Mouse (Mus musculus): ENCODE measurements around the gene Rnf10. TPM values are rescaled to one million over a fixed set of nuclear protein-coding genes. Genes with fewer than 3 reads are reported as not detected.

The Rnf10 gene
- total and polyA plus RNA-seq, 2 experiments from 2014 or later = 103 to 158 TPM

GRCm38 (mm10) chr5:115231552-115232120, 41.1 kb downstream of the Rnf10 start:
- Histone ChIP-seq H3K36me3 (ENCODE audit: insufficient read depth, low read length) (no peaks in the 10 kb centered on the region), H3K27me3 (ENCODE audit: insufficient read depth, low read length) (peaks cover 3% of the 10 kb centered on the region; the same call in 1 of the 2 replicates), H3K4me3 (ENCODE audit: low read depth, low read length) (no peak overlapping the region), H3K4me2 (ENCODE audit: low read depth, low read length, poor library complexity, severe bottlenecking) (no peak overlapping the region; the same call in 1 of the 2 replicates), H3K9ac (replicated peaks; ENCODE audit: low read length, poor library complexity, severe bottlenecking) (no peak overlapping the region), H3K4me1 (ENCODE audit: insufficient read depth, low read length) (0 out of 2 replicates have a peak, but pooled peaks cover 3% of the 10 kb centered on the region), H3K27ac (ENCODE audit: low read depth, low read length) (no peak overlapping the region), H3K9me3 (ENCODE audit: low read length) (no peaks in the 10 kb centered on the region)
- WGBS = 27% methylated on average over 16 of the region's 16 CpGs
- ATAC-seq (ENCODE audit: low FRiP score) (no peak), DNase-seq (ENCODE audit: low spot score) (no peak)
- peak; percentile 32; the same call in 1 of the 2 replicates for TF ChIP-seq CTCF (IDR thresholded peaks at IDR 0.05)

DNA sequence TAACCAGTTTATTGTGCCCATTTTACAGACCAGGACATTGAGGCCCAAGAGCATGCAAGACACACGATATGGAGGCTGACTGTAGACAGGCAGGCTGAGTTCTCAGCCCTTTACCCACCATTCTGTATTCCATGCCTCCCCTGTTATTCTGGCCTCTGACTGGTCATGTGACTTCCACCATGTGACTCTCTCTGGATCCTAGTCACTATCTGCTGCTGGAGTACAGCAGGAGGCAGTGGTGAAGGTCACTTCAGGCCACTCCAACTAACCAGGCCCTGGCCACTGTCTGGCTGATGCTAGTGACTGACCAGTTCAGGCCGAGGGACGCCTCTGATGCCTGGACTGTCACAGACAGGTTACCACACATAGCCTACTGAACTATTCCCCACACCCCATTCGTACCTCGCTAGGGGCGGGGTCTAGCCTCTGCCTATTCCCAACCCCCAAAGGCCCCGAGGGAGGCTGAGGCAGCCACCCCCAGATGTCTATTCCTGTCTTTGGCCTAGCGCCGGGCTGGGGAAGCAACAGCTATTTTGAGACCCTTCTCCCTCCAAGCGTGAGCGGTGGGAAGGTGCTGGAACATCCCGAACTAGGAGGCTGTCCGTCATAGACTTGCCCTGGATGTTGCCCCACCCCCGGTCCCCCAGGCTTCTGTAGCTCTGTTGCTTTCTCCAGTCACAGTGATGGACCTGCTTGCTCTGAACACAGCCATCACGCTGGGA, 41.7 kb downstream of the Rnf10 start:
- no peak for ATAC-seq (ENCODE audit: low FRiP score)
- Histone ChIP-seq H3K36me3 (ENCODE audit: insufficient read depth, low read length) (no peaks in the 10 kb centered on the region), H3K27ac (ENCODE audit: low read depth, low read length) (no peak overlapping the region), H3K9ac (replicated peaks; ENCODE audit: low read length, poor library complexity, severe bottlenecking) (no peak overlapping the region), H3K9me3 (ENCODE audit: low read length) (no peaks in the 10 kb centered on the region), H3K4me2 (ENCODE audit: low read depth, low read length, poor library complexity, severe bottlenecking) (no peak overlapping the region), H3K27me3 (ENCODE audit: insufficient read depth, low read length) (peaks cover 3% of the 10 kb centered on the region; the same call in 1 of the 2 replicates), H3K4me3 (ENCODE audit: low read depth, low read length) (no peak overlapping the region), H3K4me1 (ENCODE audit: insufficient read depth, low read length) (0 out of 2 replicates have a peak, but pooled peaks cover 3% of the 10 kb centered on the region)
- WGBS = 55% methylated on average over 15 of the region's 15 CpGs
- TF ChIP-seq CTCF (IDR thresholded peaks at IDR 0.05) = no peak
- DNase-seq (ENCODE audit: low spot score) = no peak

DNA sequence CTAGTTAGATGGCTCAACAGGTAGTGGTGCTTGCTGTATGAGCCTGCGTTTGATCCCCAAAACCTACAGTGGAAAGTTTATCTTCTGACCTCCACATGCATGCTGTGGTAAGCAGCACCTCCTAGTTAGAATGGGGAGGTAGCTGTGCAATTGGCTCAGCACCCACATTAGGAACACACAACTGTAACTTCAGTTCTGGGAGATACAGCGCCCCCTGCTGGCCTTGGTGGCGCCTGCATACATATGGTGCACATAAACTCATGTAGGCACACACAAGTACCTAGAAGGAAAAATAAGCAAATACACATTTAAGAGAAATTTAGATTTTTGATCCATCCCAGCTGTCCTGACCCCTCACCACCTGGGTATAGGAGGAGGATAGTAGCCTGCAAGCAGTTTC, 50.2 kb downstream of the Rnf10 start:
- no peaks in the 10 kb centered on the region for H3K4me1 ChIP-seq (ENCODE audit: insufficient read depth, low read length)
- ATAC-seq (ENCODE audit: low FRiP score) (no peak), DNase-seq (ENCODE audit: low spot score) (no peak)
- H3K9ac ChIP-seq (replicated peaks; ENCODE audit: low read length, poor library complexity, severe bottlenecking) = no peak overlapping the region
- H3K27me3 ChIP-seq (ENCODE audit: insufficient read depth, low read length) = no peaks in the 10 kb centered on the region
- no peak overlapping the region for H3K27ac ChIP-seq (ENCODE audit: low read depth, low read length)
- TF ChIP-seq CTCF (IDR thresholded peaks at IDR 0.05) = peak; percentile 48
- 81% methylated on average over 3 of the region's 3 CpGs for WGBS
- no peaks in the 10 kb centered on the region for H3K9me3 ChIP-seq (ENCODE audit: low read length)
- H3K36me3 ChIP-seq (ENCODE audit: insufficient read depth, low read length) = no peaks in the 10 kb centered on the region
- no peak overlapping the region for H3K4me3 ChIP-seq (ENCODE audit: low read depth, low read length)
- no peak overlapping the region for H3K4me2 ChIP-seq (ENCODE audit: low read depth, low read length, poor library complexity, severe bottlenecking)

GRCm38 (mm10) chr5:115220931-115221640, 51.6 kb downstream of the Rnf10 start:
- H3K27me3 ChIP-seq (ENCODE audit: insufficient read depth, low read length) = no peaks in the 10 kb centered on the region
- H3K9ac ChIP-seq (replicated peaks; ENCODE audit: low read length, poor library complexity, severe bottlenecking) = 0 out of 2 replicates have a peak overlapping the region, but pooled peaks have one; percentile 24
- no peak overlapping the region for H3K27ac ChIP-seq (ENCODE audit: low read depth, low read length)
- TF ChIP-seq CTCF (IDR thresholded peaks at IDR 0.05) = no peak
- H3K36me3 ChIP-seq (ENCODE audit: insufficient read depth, low read length) = no peaks in the 10 kb centered on the region
- no peaks in the 10 kb centered on the region for H3K4me1 ChIP-seq (ENCODE audit: insufficient read depth, low read length)
- peak; percentile 22 for DNase-seq (ENCODE audit: low spot score)
- H3K9me3 ChIP-seq (ENCODE audit: low read length) = no peaks in the 10 kb centered on the region
- 38% methylated on average over 13 of the region's 13 CpGs for WGBS
- H3K4me2 ChIP-seq (ENCODE audit: low read depth, low read length, poor library complexity, severe bottlenecking) = no peak overlapping the region
- no peak overlapping the region for H3K4me3 ChIP-seq (ENCODE audit: low read depth, low read length)
- ATAC-seq (ENCODE audit: low FRiP score) = no peak

DNA sequence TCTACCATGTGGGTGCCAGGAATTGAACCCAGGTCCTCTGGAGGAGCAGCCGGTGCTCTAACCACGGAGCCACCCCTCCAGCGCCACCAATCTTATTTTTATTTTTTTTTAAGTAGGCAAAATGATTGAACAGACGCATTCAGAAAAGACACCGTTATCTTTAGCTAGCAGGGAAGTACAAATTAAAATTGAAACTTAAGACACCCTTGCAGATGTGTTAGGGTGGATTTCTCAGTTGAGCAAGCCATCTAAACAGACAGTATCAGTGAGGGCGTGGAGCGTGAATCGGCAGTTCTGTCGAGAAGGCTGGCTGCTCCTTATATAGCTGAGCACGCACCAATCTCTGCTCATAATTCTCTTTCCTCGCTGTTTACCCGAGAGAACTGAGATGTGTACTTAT, 54.7 kb downstream of the Rnf10 start:
- DNase-seq (ENCODE audit: low spot score) = no peak
- H3K27me3 ChIP-seq (ENCODE audit: insufficient read depth, low read length) = no peaks in the 10 kb centered on the region
- H3K4me2 ChIP-seq (ENCODE audit: low read depth, low read length, poor library complexity, severe bottlenecking) = no peak overlapping the region
- no peaks in the 10 kb centered on the region for H3K36me3 ChIP-seq (ENCODE audit: insufficient read depth, low read length)
- no peaks in the 10 kb centered on the region for H3K4me1 ChIP-seq (ENCODE audit: insufficient read depth, low read length)
- H3K4me3 ChIP-seq (ENCODE audit: low read depth, low read length) = no peak overlapping the region
- no peak for TF ChIP-seq CTCF (IDR thresholded peaks at IDR 0.05)
- no peak for ATAC-seq (ENCODE audit: low FRiP score)
- WGBS = 91% methylated on average over 12 of the region's 12 CpGs
- H3K27ac ChIP-seq (ENCODE audit: low read depth, low read length) = no peak overlapping the region
- H3K9ac ChIP-seq (replicated peaks; ENCODE audit: low read length, poor library complexity, severe bottlenecking) = no peak overlapping the region
- H3K9me3 ChIP-seq (ENCODE audit: low read length) = no peaks in the 10 kb centered on the region

All from midbrain, postnatal 0 days (tissue).